Mouse (Mus musculus) cortical plate, adult 2 months (tissue): Measurements from ENCODE around the gene Frmd8. TPM values are rescaled to one million over a fixed set of nuclear protein-coding genes. Genes with fewer than 3 reads are reported as not detected.

Source experiments
- H3K27ac ChIP-seq: fragments of 200-500 bp; 2 replicates; pipeline ENCODE4 v1.5.1; 2012; ENCODE audit warnings: low read length, control low read depth, inconsistent platforms; ENCODE audit not compliant: insufficient read depth
- H3K4me1 ChIP-seq: fragments of 200-500 bp; 2 replicates; pipeline ENCODE4 v1.6.1; 2011; ENCODE audit warnings: low read length; ENCODE audit not compliant: control insufficient read depth, insufficient read depth
- H3K4me3 ChIP-seq: fragments of 200-500 bp; 2 replicates; pipeline ENCODE4 v1.5.1; 2011; ENCODE audit warnings: mild to moderate bottlenecking, low read length, control low read depth; ENCODE audit not compliant: insufficient read depth
- CTCF ChIP-seq: fragments of 200-500 bp; IDR thresholded peaks from 2 replicates; pipeline ENCODE4 v1.5.1; 2011; ENCODE audit warnings: mild to moderate bottlenecking, control low read depth, low read length; ENCODE audit not compliant: insufficient read depth; ENCODE audit errors: extremely low read depth
- POLR2A ChIP-seq: fragments of 200-500 bp; IDR thresholded peaks from 2 replicates; pipeline ENCODE4 v1.6.1; 2011; ENCODE audit warnings: mild to moderate bottlenecking, low read length, control low read depth; ENCODE audit not compliant: insufficient read depth; ENCODE audit errors: extremely low read depth
- polyA plus RNA-seq: library from polyadenylated mRNA; depleted of rRNA; stranded (reverse); fragments of >200 nt; gene quantifications from 2 replicates; pipeline ENCODE4 v1.2.3, GENCODE M21; 2012; rRNA removed

Frmd8 gene
- 17.1 and 22.1 TPM in 2 replicates for polyA plus RNA-seq

- TF ChIP-seq POLR2A (peak; percentile 70; the same call in 1 of the 2 replicates), CTCF (no peak)
- H3K4me1 ChIP-seq = no peaks in the 10 kb centered on the region; the same call in 1 of the 2 replicates
- peak within 1 kb of the TSS; percentile 36; the same call in 1 of the 2 replicates for H3K27ac ChIP-seq
- H3K4me3 ChIP-seq = peak within 1 kb of the TSS; percentile 61
Observed at GRCm38 (mm10) chr19:5874969-5875480, at the start of gene Frmd8. Gene Frmd8 (minus strand): TSS chr19:5875274.

GRCm38 (mm10) chr19:5924713-5925093, 49.6 kb upstream of the Frmd8 start, which contains the start of gene Cdc42ep2:
Gene Cdc42ep2 (minus strand): TSS chr19:5924816.
- TF ChIP-seq CTCF (no peak), POLR2A (peak; percentile 86)
- Histone ChIP-seq H3K4me1 (peaks cover 2% of the 10 kb centered on the region; the same call in 1 of the 2 replicates), H3K4me3 (peak within 1 kb of the TSS; percentile 64), H3K27ac (peak within 1 kb of the TSS; percentile 18; the same call in 1 of the 2 replicates)

GRCm38 (mm10) chr19:5923990-5924712, 49.1 kb upstream of the Frmd8 start:
- H3K4me3 ChIP-seq = peak overlapping the region; percentile 64
- H3K4me1 ChIP-seq = peaks cover 2% of the 10 kb centered on the region; the same call in 1 of the 2 replicates
- H3K27ac ChIP-seq = peak overlapping the region; percentile 18; the same call in 1 of the 2 replicates
- TF ChIP-seq CTCF (peak; percentile 60), POLR2A (no peak)

GRCm38 (mm10) chr19:5922963-5923362, 47.9 kb upstream of the Frmd8 start:
- H3K27ac ChIP-seq = no peak overlapping the region
- no peak for TF ChIP-seq CTCF
- TF ChIP-seq POLR2A = no peak
- no peak overlapping the region for H3K4me3 ChIP-seq
- peaks cover 2% of the 10 kb centered on the region; the same call in 1 of the 2 replicates for H3K4me1 ChIP-seq

- Histone ChIP-seq H3K27ac (no peak overlapping the region), H3K4me1 (peaks cover 2% of the 10 kb centered on the region; the same call in 1 of the 2 replicates), H3K4me3 (no peak overlapping the region)
- TF ChIP-seq POLR2A (no peak), CTCF (no peak)
Observed at GRCm38 (mm10) chr19:5922119-5922942, 47.3 kb upstream of the Frmd8 start.

GRCm38 (mm10) chr19:5921715-5922114, 46.6 kb upstream of the Frmd8 start:
- no peak overlapping the region for H3K27ac ChIP-seq
- no peak for TF ChIP-seq POLR2A
- no peak for TF ChIP-seq CTCF
- H3K4me1 ChIP-seq = peaks cover 2% of the 10 kb centered on the region; the same call in 1 of the 2 replicates
- H3K4me3 ChIP-seq = no peak overlapping the region

GRCm38 (mm10) chr19:5913007-5913719, 38.1 kb upstream of the Frmd8 start, which contains the start of gene Dpf2:
Gene Dpf2 (minus strand): TSS chr19:5913010.
- no peak for TF ChIP-seq POLR2A
- no peak for TF ChIP-seq CTCF
- H3K27ac ChIP-seq = peak within 1 kb of the TSS; percentile 20; the same call in 1 of the 2 replicates
- peaks cover 3% of the 10 kb centered on the region; the same call in 1 of the 2 replicates for H3K4me1 ChIP-seq
- H3K4me3 ChIP-seq = peak within 1 kb of the TSS; percentile 56

GRCm38 (mm10) chr19:5912103-5913006, 37.3 kb upstream of the Frmd8 start:
- Histone ChIP-seq H3K27ac (peak overlapping the region; percentile 20; the same call in 1 of the 2 replicates), H3K4me3 (peak overlapping the region; percentile 56), H3K4me1 (peaks cover 3% of the 10 kb centered on the region; the same call in 1 of the 2 replicates)
- TF ChIP-seq POLR2A (peak; percentile 97), CTCF (no peak)
